Mouse (Mus musculus): ENCODE measurements at regions not wholly inside any gene's neighbourhood (a gene's known extent, or its start where the extent isn't known, plus 50 kb on each side); places are given as distances from the start of the nearest gene placed in this dataset.

GRCm38 (mm10) chr4:75043510-75043909 lies 234.6 kb downstream of the Dmac1 start:
- no peak overlapping the region for H3K27ac ChIP-seq
- H3K4me3 ChIP-seq (ENCODE audit: insufficient read depth in 1 of 2, low read depth in 2 of 2, low read length in 2 of 2), result no peak overlapping the region
- H3K4me2 ChIP-seq (ENCODE audit: low read depth), result no peak overlapping the region
- H3K9ac ChIP-seq (replicated peaks), result no peak overlapping the region
- DNase-seq (ENCODE audit: low read depth in 3 of 3, low spot score in 3 of 3) (no peak), ATAC-seq (ENCODE audit: insufficient read depth) (no peak)
- H3K4me1 ChIP-seq (replicated peaks; ENCODE audit: control insufficient read depth in 2 of 2, insufficient read depth in 2 of 2, low read length in 1 of 2), result peaks cover 5 to 6% of the 10 kb centered on the region in 2 experiments
- no peak for TF ChIP-seq CTCF (IDR thresholded peaks at IDR 0.05; ENCODE audit: low read depth)
- no peak for TF ChIP-seq EP300 (IDR thresholded peaks at IDR 0.05; ENCODE audit: low read depth)
- H3K9me3 ChIP-seq (ENCODE audit: control insufficient read depth, low read length), result no peaks in the 10 kb centered on the region
- H3K36me3 ChIP-seq (replicated peaks; ENCODE audit: control insufficient read depth, insufficient read depth, low read depth), result no peaks in the 10 kb centered on the region
- no peaks in the 10 kb centered on the region for H3K27me3 ChIP-seq (ENCODE audit: control insufficient read depth, insufficient read depth, low read length)
- WGBS (ENCODE audit: insufficient replicate concordance), result 66% methylated on average over 1 of the region's 1 CpGs

DNA sequence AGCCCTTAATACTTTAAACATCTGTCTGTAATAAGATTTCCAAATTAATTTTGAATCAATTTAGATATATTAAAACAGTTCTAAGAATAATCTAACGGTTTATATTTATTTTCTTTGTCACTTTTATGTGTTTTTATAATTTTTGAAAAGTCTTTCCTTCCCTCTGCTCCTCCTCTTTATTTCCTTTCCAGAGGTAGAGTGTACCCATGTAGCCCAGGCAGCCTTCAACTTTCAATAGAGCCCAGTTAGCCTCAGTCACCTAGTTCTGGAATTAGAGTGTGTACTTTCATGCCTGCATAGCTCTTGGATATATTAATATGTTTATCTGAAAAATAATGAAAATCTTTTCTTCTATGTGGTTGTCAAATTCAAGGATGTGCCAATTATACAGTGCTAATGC lies 235.5 kb downstream of the Dmac1 start:
- Histone ChIP-seq H3K4me1 (replicated peaks; ENCODE audit: control insufficient read depth in 2 of 2, insufficient read depth in 2 of 2, low read length in 1 of 2) (peaks cover 5 to 6% of the 10 kb centered on the region in 2 experiments), H3K4me2 (ENCODE audit: low read depth) (no peak overlapping the region), H3K9ac (replicated peaks) (no peak overlapping the region), H3K9me3 (ENCODE audit: control insufficient read depth, low read length) (no peaks in the 10 kb centered on the region), H3K27ac (no peak overlapping the region), H3K4me3 (ENCODE audit: insufficient read depth in 1 of 2, low read depth in 2 of 2, low read length in 2 of 2) (no peak overlapping the region), H3K27me3 (ENCODE audit: control insufficient read depth, insufficient read depth, low read length) (no peaks in the 10 kb centered on the region), H3K36me3 (replicated peaks; ENCODE audit: control insufficient read depth, insufficient read depth, low read depth) (no peaks in the 10 kb centered on the region)
- WGBS (ENCODE audit: insufficient replicate concordance), result 36% methylated on average over 1 of the region's 1 CpGs
- ATAC-seq (ENCODE audit: insufficient read depth) (peak; percentile 55; the same call in 1 of the 2 replicates), DNase-seq (ENCODE audit: low read depth in 3 of 3, low spot score in 3 of 3) (no peak)
- TF ChIP-seq EP300 (IDR thresholded peaks at IDR 0.05; ENCODE audit: low read depth) (no peak), CTCF (IDR thresholded peaks at IDR 0.05; ENCODE audit: low read depth) (no peak)

GRCm38 (mm10) chr4:75041930-75042579 lies 236.1 kb downstream of the Dmac1 start:
- Histone ChIP-seq H3K9ac (replicated peaks) (no peak overlapping the region), H3K36me3 (replicated peaks; ENCODE audit: control insufficient read depth, insufficient read depth, low read depth) (no peaks in the 10 kb centered on the region), H3K9me3 (ENCODE audit: control insufficient read depth, low read length) (no peaks in the 10 kb centered on the region), H3K4me2 (ENCODE audit: low read depth) (peak overlapping the region; percentile 43), H3K27me3 (ENCODE audit: control insufficient read depth, insufficient read depth, low read length) (no peaks in the 10 kb centered on the region), H3K27ac (peak overlapping the region; percentile 20; the same call in 1 of the 2 replicates), H3K4me1 (replicated peaks; ENCODE audit: control insufficient read depth in 2 of 2, insufficient read depth in 2 of 2, low read length in 1 of 2) (peaks cover 5 to 6% of the 10 kb centered on the region in 2 experiments), H3K4me3 (ENCODE audit: insufficient read depth in 1 of 2, low read depth in 2 of 2, low read length in 2 of 2) (no peak overlapping the region)
- DNase-seq (ENCODE audit: low read depth in 3 of 3, low spot score in 3 of 3) (peak; percentile 70 to 76 (median 74)), ATAC-seq (ENCODE audit: insufficient read depth) (peak; percentile 99)
- WGBS (ENCODE audit: insufficient replicate concordance), result 6% methylated on average over 1 of the region's 1 CpGs
- TF ChIP-seq EP300 (IDR thresholded peaks at IDR 0.05; ENCODE audit: low read depth), result peak; percentile 91
- TF ChIP-seq CTCF (IDR thresholded peaks at IDR 0.05; ENCODE audit: low read depth), result no peak
